Mouse (Mus musculus): Measurements from ENCODE around the gene Drd2.
A peak's percentile ranks its signal among the peaks of the same experiment; 100 is the strongest.

Drd2 gene

GRCm38 (mm10) chr9:49340136-49341043 is at the start of gene Drd2:
Drd2 (plus strand) TSS chr9:49340627.
- peak; percentile 19 for DNase-seq (ENCODE audit: low spot score)

GRCm38 (mm10) chr9:49295101-49295500 is 45.3 kb upstream of the Drd2 start:
- no peak for DNase-seq (ENCODE audit: low spot score)

- DNase-seq (ENCODE audit: low spot score), result peak; percentile 2
Measured at GRCm38 (mm10) chr9:49307576-49307975, 32.9 kb upstream of the Drd2 start.

- no peak for DNase-seq (ENCODE audit: low spot score)
Measured at GRCm38 (mm10) chr9:49310821-49311220, 29.6 kb upstream of the Drd2 start.

GRCm38 (mm10) chr9:49318638-49319037 is 21.8 kb upstream of the Drd2 start:
- DNase-seq (ENCODE audit: low spot score), result no peak

- DNase-seq (ENCODE audit: low spot score), result no peak
Measured at GRCm38 (mm10) chr9:49341044-49341365, 578 bp downstream of the Drd2 start.

GRCm38 (mm10) chr9:49365763-49366162 is 25.3 kb downstream of the Drd2 start:
- no peak for DNase-seq (ENCODE audit: low spot score)

GRCm38 (mm10) chr9:49373946-49374345 is 33.5 kb downstream of the Drd2 start:
- no peak for DNase-seq (ENCODE audit: low spot score)

GRCm38 (mm10) chr9:49379962-49380361 is 39.5 kb downstream of the Drd2 start:
- no peak for DNase-seq (ENCODE audit: low spot score)

GRCm38 (mm10) chr9:49384041-49384440 is 43.6 kb downstream of the Drd2 start:
- no peak for DNase-seq (ENCODE audit: low spot score)

GRCm38 (mm10) chr9:49384855-49385254 is 44.4 kb downstream of the Drd2 start:
- no peak for DNase-seq (ENCODE audit: low spot score)

- DNase-seq (ENCODE audit: low spot score), result no peak
Measured at GRCm38 (mm10) chr9:49385301-49385700, 44.9 kb downstream of the Drd2 start.

GRCm38 (mm10) chr9:49386119-49386518 is 45.7 kb downstream of the Drd2 start:
- no peak for DNase-seq (ENCODE audit: low spot score)

- no peak for DNase-seq (ENCODE audit: low spot score)
Measured at GRCm38 (mm10) chr9:49392242-49392641, 51.8 kb downstream of the Drd2 start.

GRCm38 (mm10) chr9:49396006-49396405 is 55.6 kb downstream of the Drd2 start:
- DNase-seq (ENCODE audit: low spot score), result no peak

GRCm38 (mm10) chr9:49403711-49404110 is 63.3 kb downstream of the Drd2 start:
- no peak for DNase-seq (ENCODE audit: low spot score)

- DNase-seq (ENCODE audit: low spot score), result no peak
Measured at GRCm38 (mm10) chr9:49407028-49407427, 66.6 kb downstream of the Drd2 start.

GRCm38 (mm10) chr9:49410621-49411020 is 70.2 kb downstream of the Drd2 start:
- DNase-seq (ENCODE audit: low spot score), result no peak

GRCm38 (mm10) chr9:49423866-49424265 is 83.4 kb downstream of the Drd2 start:
- no peak for DNase-seq (ENCODE audit: low spot score)

GRCm38 (mm10) chr9:49425585-49425984 is 85.2 kb downstream of the Drd2 start:
- DNase-seq (ENCODE audit: low spot score), result no peak

- DNase-seq (ENCODE audit: low spot score), result no peak
Measured at GRCm38 (mm10) chr9:49426921-49427320, 86.5 kb downstream of the Drd2 start, which contains the start of gene Ankk1. Ankk1 (minus strand) TSS chr9:49427021.

GRCm38 (mm10) chr9:49427478-49427877 is 87.1 kb downstream of the Drd2 start:
- DNase-seq (ENCODE audit: low spot score), result no peak

GRCm38 (mm10) chr9:49442621-49443020 is 102.2 kb downstream of the Drd2 start:
- DNase-seq (ENCODE audit: low spot score), result no peak

GRCm38 (mm10) chr9:49450491-49450890 is 110.1 kb downstream of the Drd2 start:
- DNase-seq (ENCODE audit: low spot score), result no peak

Data from ovary, adult 18-20 months (tissue).